31 mouse cellular contexts compared by ENCODE assay signal in the genomic region with DNA sequence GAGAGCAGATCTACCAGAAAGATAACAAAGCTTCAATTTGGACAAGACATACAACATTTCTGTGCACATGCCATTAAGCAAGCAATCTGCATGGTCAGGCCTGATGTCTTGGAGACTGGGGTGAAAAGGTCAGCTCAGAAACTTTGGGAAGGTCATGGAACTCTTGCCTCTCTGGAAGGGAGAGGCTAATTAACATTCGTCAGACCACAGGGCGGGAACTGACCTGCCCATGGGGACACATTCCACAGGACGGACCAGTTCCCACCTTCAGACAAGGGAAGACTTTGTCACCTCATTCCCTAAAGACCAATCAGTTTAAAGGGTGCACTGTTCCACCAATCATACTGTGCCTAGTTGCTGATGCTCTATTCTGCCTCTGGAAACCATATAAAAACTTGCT.
"Had no signal": no experiment of that assay in that cellular context is flagged by ENCODE, and none has a peak within 500 bp of the region (broad histone marks: within the 10 kb centered on the region; RNA-seq: fewer than 3 reads in every experiment).

No protein-coding gene starts in this region.

- H3K4me1 ChIP-seq: limb, embryonic 13.5 days; limb, embryonic 15.5 days; liver, embryonic 12.5 days; liver, embryonic 13.5 days; liver, embryonic 15.5 days; lung, embryonic 15.5 days; megakaryocyte, embryonic 14.5 days; midbrain, embryonic 12.5 days; midbrain, embryonic 13.5 days; midbrain, embryonic 15.5 days; neural tube, embryonic 12.5 days; neural tube, embryonic 13.5 days had no signal

- H3K27ac ChIP-seq: limb, embryonic 10.5 days; limb, embryonic 12.5 days; limb, embryonic 13.5 days; limb, embryonic 15.5 days; liver, embryonic 12.5 days; liver, embryonic 13.5 days; liver, embryonic 14.5 days; liver, embryonic 15.5 days; lung, embryonic 15.5 days; macrophage; midbrain, embryonic 10.5 days; midbrain, embryonic 12.5 days; midbrain, embryonic 13.5 days; midbrain, embryonic 15.5 days; neural tube, embryonic 12.5 days; neural tube, embryonic 13.5 days had no signal

- H3K36me3 ChIP-seq: limb, embryonic 10.5 days; limb, embryonic 12.5 days; limb, embryonic 13.5 days; limb, embryonic 15.5 days; liver, embryonic 12.5 days; liver, embryonic 13.5 days; liver, embryonic 15.5 days; lung, embryonic 15.5 days; midbrain, embryonic 10.5 days; midbrain, embryonic 12.5 days; midbrain, embryonic 13.5 days; midbrain, embryonic 15.5 days; neural tube, embryonic 12.5 days; neural tube, embryonic 13.5 days had no signal

- H3K27me3 ChIP-seq: limb, embryonic 12.5 days; limb, embryonic 13.5 days; limb, embryonic 15.5 days; liver, embryonic 12.5 days; liver, embryonic 13.5 days; liver, embryonic 15.5 days; lung, embryonic 15.5 days; midbrain, embryonic 12.5 days; midbrain, embryonic 13.5 days; midbrain, embryonic 15.5 days; neural tube, embryonic 12.5 days; neural tube, embryonic 13.5 days had no signal

- H3K9ac ChIP-seq: limb, embryonic 12.5 days; limb, embryonic 13.5 days; limb, embryonic 15.5 days; liver, embryonic 12.5 days; liver, embryonic 13.5 days; liver, embryonic 14.5 days; liver, embryonic 15.5 days; liver, postnatal 0 days; lung, embryonic 14.5 days; lung, embryonic 15.5 days; midbrain, embryonic 12.5 days; midbrain, embryonic 13.5 days; midbrain, embryonic 15.5 days; neural tube, embryonic 12.5 days; neural tube, embryonic 13.5 days had no signal

- ATAC-seq: liver, embryonic 12.5 days; liver, postnatal 0 days; lung, postnatal 0 days; midbrain, embryonic 13.5 days; midbrain, embryonic 15.5 days; midbrain, embryonic 16.5 days had no signal

- H3K9me3 ChIP-seq: limb, embryonic 10.5 days; limb, embryonic 15.5 days; liver, embryonic 13.5 days; liver, embryonic 15.5 days; midbrain, embryonic 15.5 days; neural tube, embryonic 12.5 days; neural tube, embryonic 13.5 days had no signal

- DNase-seq: left cerebral cortex, postnatal 4 days; liver; liver, embryonic 13.5 days; liver, postnatal 0 days; lung, adult 18-20 months; lung, adult 2 months; lung, embryonic 14.5 days; lung, postnatal 10 days; lung, postnatal 14 days; lung, postnatal 36 days; lung, postnatal 4 days; midbrain, embryonic 14.5 days had no signal

- H3K4me3 ChIP-seq: limb, embryonic 10.5 days; limb, embryonic 12.5 days; limb, embryonic 13.5 days; limb, embryonic 15.5 days; liver, embryonic 12.5 days; liver, embryonic 13.5 days; liver, embryonic 15.5 days; lung, embryonic 15.5 days; megakaryocyte, embryonic 14.5 days; midbrain, embryonic 10.5 days; midbrain, embryonic 12.5 days; midbrain, embryonic 13.5 days; midbrain, embryonic 15.5 days; myocyte; neural tube, embryonic 12.5 days; neural tube, embryonic 13.5 days had no signal
